Mouse (Mus musculus) heart, embryonic 15.5 days (tissue): ENCODE measurements at regions not wholly inside any gene's neighbourhood (a gene's known extent, or its start where the extent isn't known, plus 50 kb on each side); places are given as distances from the start of the nearest gene placed in this dataset.

Source experiments
- ATAC-seq: fragments of 200-750 bp; cut with Nextera tagmentation; replicated peaks from 2 replicates; pipeline ENCODE4 v1.8.0; 2017; ENCODE audit warnings: low read depth, moderate TSS enrichment; ENCODE audit not compliant: insufficient number of reproducible peaks, insufficient read depth, low FRiP score
- H3K27ac ChIP-seq: fragments of 300-500 bp; sonication (generic); 2 replicates; pipeline ENCODE4 v1.5.1; 2015; ENCODE audit warnings: mild to moderate bottlenecking, inconsistent platforms
- H3K27me3 ChIP-seq: fragments of 300-500 bp; sonication (generic); 2 replicates; pipeline ENCODE4 v1.6.1; 2015; ENCODE audit warnings: inconsistent platforms
- H3K36me3 ChIP-seq: fragments of 300-500 bp; sonication (generic); 2 replicates; pipeline ENCODE4 v1.6.1; 2015; ENCODE audit warnings: mild to moderate bottlenecking, inconsistent platforms
- H3K4me1 ChIP-seq: fragments of 300-500 bp; sonication (generic); replicated peaks from 2 replicates; pipeline ENCODE4 v1.6.1; 2015; ENCODE audit warnings: inconsistent platforms
- H3K4me2 ChIP-seq: fragments of 300-500 bp; sonication (generic); 2 replicates; pipeline ENCODE4 v1.6.1; 2015; ENCODE audit warnings: inconsistent platforms, mild to moderate bottlenecking, moderate library complexity
- H3K4me3 ChIP-seq: fragments of 300-500 bp; sonication (generic); 2 replicates; pipeline ENCODE4 v1.5.1; 2015; ENCODE audit warnings: mild to moderate bottlenecking, inconsistent platforms
- H3K9ac ChIP-seq: fragments of 300-500 bp; sonication (generic); 2 replicates; pipeline ENCODE4 v1.6.1; 2015; ENCODE audit warnings: mild to moderate bottlenecking, inconsistent platforms
- H3K9me3 ChIP-seq: fragments of 300-500 bp; sonication (generic); replicated peaks from 2 replicates; pipeline ENCODE4 v1.6.1; 2016; ENCODE audit warnings: inconsistent platforms
- WGBS: fragments of 180-500 bp; shearing (Covaris S2); methylation state at CpG from one replicate; pipeline ENCODE4 v1.1.7; 2015; ENCODE audit warnings: mixed read lengths; 5-methylcytosine and 5-hydroxymethylcytosine counted together

DNA sequence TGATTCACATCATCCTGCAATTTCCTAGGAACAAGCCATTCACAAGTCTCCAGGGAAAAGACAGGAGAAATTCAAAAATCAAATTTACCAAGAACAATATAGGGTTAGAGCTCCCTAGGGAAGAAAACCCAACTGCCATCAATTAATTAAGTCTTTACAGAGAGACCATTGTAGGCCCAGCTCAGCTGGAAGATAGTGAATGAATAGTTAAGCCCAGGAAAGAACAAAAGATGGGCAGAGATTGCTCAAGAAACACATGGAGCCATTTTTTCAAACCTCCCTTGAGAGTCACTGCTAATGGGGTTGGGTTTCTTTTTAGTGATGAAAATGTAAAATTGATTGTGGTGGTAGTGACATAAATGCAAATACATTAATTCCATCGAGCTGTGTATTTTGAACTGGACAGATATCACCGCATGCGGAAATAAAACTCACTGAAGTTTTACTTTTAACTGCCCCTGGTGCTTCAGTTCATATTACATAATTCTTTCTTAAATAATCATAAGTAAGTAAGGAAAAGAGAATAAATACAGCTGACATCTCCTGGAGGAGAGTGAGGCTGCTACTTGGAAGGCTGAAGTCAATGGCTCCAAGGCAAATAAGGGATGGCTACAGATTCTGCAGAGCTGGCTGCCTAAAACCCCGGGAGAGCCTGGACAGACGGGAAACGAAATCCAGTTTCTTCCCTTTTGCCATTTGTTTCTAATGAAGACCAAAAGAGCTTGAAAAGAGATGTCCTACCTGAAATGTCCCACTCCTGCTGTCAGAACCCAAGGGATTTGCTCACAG, 106.5 kb downstream of the Fzd1 start:
- no peak overlapping the region for H3K4me3 ChIP-seq
- H3K4me1 ChIP-seq: no peaks in the 10 kb centered on the region
- H3K27ac ChIP-seq: no peak overlapping the region
- H3K4me2 ChIP-seq: no peak overlapping the region
- no peaks in the 10 kb centered on the region for H3K9me3 ChIP-seq
- H3K36me3 ChIP-seq: no peaks in the 10 kb centered on the region
- no peak for ATAC-seq
- H3K27me3 ChIP-seq: no peaks in the 10 kb centered on the region
- WGBS: 73% methylated on average over 6 of the region's 6 CpGs
- no peak overlapping the region for H3K9ac ChIP-seq

- Histone ChIP-seq H3K4me3 (no peak overlapping the region), H3K9me3 (no peaks in the 10 kb centered on the region), H3K9ac (no peak overlapping the region), H3K27me3 (no peaks in the 10 kb centered on the region), H3K36me3 (no peaks in the 10 kb centered on the region), H3K4me1 (no peaks in the 10 kb centered on the region), H3K27ac (no peak overlapping the region), H3K4me2 (no peak overlapping the region)
- 80% methylated on average over 3 of the region's 3 CpGs for WGBS
- no peak for ATAC-seq
Measured at GRCm38 (mm10) chr5:4650709-4651108, 107.1 kb downstream of the Fzd1 start.

- no peaks in the 10 kb centered on the region for H3K27me3 ChIP-seq
- WGBS: 55% methylated on average over 6 of the region's 6 CpGs
- no peak overlapping the region for H3K9ac ChIP-seq
- no peak for ATAC-seq
- H3K36me3 ChIP-seq: no peaks in the 10 kb centered on the region
- no peak overlapping the region for H3K4me3 ChIP-seq
- no peak overlapping the region for H3K4me2 ChIP-seq
- H3K4me1 ChIP-seq: no peaks in the 10 kb centered on the region
- H3K9me3 ChIP-seq: no peaks in the 10 kb centered on the region
- no peak overlapping the region for H3K27ac ChIP-seq
Measured at GRCm38 (mm10) chr5:4649858-4650556, 107.8 kb downstream of the Fzd1 start.

DNA sequence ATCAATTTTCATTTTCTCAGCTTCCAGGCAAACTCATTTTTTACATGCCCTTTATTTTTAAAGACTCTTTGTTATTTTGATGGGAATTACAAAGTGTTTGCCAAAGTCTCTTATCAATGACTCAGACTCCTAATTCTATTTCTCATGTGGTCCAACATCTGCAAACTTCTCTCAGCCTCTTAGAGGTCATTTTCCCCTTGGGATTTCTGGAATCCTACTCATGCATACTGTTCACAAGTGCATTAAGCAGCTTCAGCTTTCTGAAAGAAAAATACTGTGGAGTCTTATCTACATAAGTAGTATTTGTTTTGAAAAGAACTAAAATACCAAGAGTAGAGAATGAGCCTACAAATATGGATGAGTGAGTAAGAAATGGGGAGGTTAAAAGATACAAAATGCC, 116.8 kb downstream of the Fzd1 start:
- Histone ChIP-seq H3K36me3 (no peaks in the 10 kb centered on the region), H3K4me3 (no peak overlapping the region), H3K27ac (no peak overlapping the region), H3K4me2 (no peak overlapping the region), H3K4me1 (no peaks in the 10 kb centered on the region), H3K9ac (no peak overlapping the region), H3K27me3 (no peaks in the 10 kb centered on the region), H3K9me3 (no peaks in the 10 kb centered on the region)
- no peak for ATAC-seq

DNA sequence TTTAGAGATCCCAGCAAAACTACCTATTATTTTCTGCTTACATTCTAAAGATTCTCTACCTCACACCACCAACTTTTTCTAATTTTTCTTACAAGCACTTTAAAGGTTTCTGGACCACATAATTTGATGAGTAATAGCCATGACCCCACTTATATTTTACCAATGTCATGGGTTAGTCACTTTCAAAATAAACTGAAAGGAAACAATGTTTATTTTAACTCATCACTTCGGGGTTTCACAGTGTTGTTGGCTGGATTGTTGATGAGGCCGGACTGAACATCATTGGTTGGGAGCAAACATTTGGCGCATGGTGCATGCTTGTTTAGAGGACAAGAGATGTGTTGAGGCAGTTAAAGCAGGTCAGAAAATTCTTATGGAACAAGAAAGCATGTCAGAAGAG, 124.1 kb downstream of the Fzd1 start:
- H3K27ac ChIP-seq: no peak overlapping the region
- no peak overlapping the region for H3K9ac ChIP-seq
- no peak overlapping the region for H3K4me2 ChIP-seq
- no peak for ATAC-seq
- no peaks in the 10 kb centered on the region for H3K4me1 ChIP-seq
- 69% methylated on average over 3 of the region's 3 CpGs for WGBS
- no peak overlapping the region for H3K4me3 ChIP-seq
- no peaks in the 10 kb centered on the region for H3K36me3 ChIP-seq
- H3K9me3 ChIP-seq: no peaks in the 10 kb centered on the region
- H3K27me3 ChIP-seq: no peaks in the 10 kb centered on the region

- Histone ChIP-seq H3K4me2 (no peak overlapping the region), H3K4me3 (no peak overlapping the region), H3K9me3 (no peaks in the 10 kb centered on the region), H3K4me1 (no peaks in the 10 kb centered on the region), H3K9ac (no peak overlapping the region), H3K36me3 (no peaks in the 10 kb centered on the region), H3K27ac (no peak overlapping the region), H3K27me3 (no peaks in the 10 kb centered on the region)
- 85% methylated on average over 6 of the region's 6 CpGs for WGBS
- no peak for ATAC-seq
Measured at GRCm38 (mm10) chr5:4625206-4625605, 132.6 kb downstream of the Fzd1 start.

DNA sequence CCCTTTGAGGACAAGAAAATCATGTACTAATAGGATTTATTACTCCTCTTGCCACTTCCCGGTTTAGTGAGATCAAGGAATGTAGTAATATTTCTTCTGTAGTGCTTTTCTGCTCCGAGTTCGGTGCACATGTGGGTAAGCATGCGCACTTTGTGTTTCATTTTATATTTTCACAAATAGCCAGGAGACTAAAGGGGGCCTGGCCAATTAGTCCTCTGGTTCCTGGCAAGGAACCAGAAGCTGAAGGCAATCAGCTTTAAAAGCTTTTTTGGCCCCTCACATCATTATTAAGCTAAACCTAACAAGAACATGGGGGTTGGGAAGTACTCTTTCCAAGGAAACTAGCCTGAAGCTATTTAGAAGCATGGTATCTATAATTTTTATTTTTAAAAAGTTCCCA, 134.2 kb downstream of the Fzd1 start:
- Histone ChIP-seq H3K4me1 (no peaks in the 10 kb centered on the region), H3K4me3 (no peak overlapping the region), H3K9me3 (no peaks in the 10 kb centered on the region), H3K4me2 (no peak overlapping the region), H3K36me3 (no peaks in the 10 kb centered on the region), H3K9ac (no peak overlapping the region), H3K27me3 (no peaks in the 10 kb centered on the region), H3K27ac (no peak overlapping the region)
- no peak for ATAC-seq
- 72% methylated on average over 4 of the region's 4 CpGs for WGBS

- Histone ChIP-seq H3K4me2 (no peak overlapping the region), H3K27me3 (no peaks in the 10 kb centered on the region), H3K36me3 (no peaks in the 10 kb centered on the region), H3K9me3 (no peaks in the 10 kb centered on the region), H3K4me1 (no peaks in the 10 kb centered on the region), H3K9ac (no peak overlapping the region), H3K4me3 (no peak overlapping the region), H3K27ac (no peak overlapping the region)
- no peak for ATAC-seq
- WGBS: 79% methylated on average over 4 of the region's 4 CpGs
Measured at GRCm38 (mm10) chr5:4620513-4621210, 137.2 kb downstream of the Fzd1 start.

GRCm38 (mm10) chr5:4615233-4615632, 142.6 kb downstream of the Fzd1 start:
- Histone ChIP-seq H3K9ac (no peak overlapping the region), H3K36me3 (no peaks in the 10 kb centered on the region), H3K4me1 (no peaks in the 10 kb centered on the region), H3K27me3 (no peaks in the 10 kb centered on the region), H3K9me3 (no peaks in the 10 kb centered on the region), H3K4me2 (no peak overlapping the region), H3K27ac (no peak overlapping the region), H3K4me3 (no peak overlapping the region)
- no peak for ATAC-seq
- 77% methylated on average over 2 of the region's 2 CpGs for WGBS

GRCm38 (mm10) chr5:4597471-4597870, 160.4 kb downstream of the Fzd1 start:
- no peak for ATAC-seq
- WGBS: 83% methylated on average over 3 of the region's 3 CpGs
- no peaks in the 10 kb centered on the region for H3K9me3 ChIP-seq
- H3K27ac ChIP-seq: no peak overlapping the region
- H3K36me3 ChIP-seq: no peaks in the 10 kb centered on the region
- no peak overlapping the region for H3K4me2 ChIP-seq
- no peak overlapping the region for H3K9ac ChIP-seq
- H3K27me3 ChIP-seq: no peaks in the 10 kb centered on the region
- no peaks in the 10 kb centered on the region for H3K4me1 ChIP-seq
- no peak overlapping the region for H3K4me3 ChIP-seq

GRCm38 (mm10) chr5:4595010-4595409, 162.8 kb downstream of the Fzd1 start:
- no peak for ATAC-seq
- H3K4me1 ChIP-seq: no peaks in the 10 kb centered on the region
- WGBS: 52% methylated on average over 2 of the region's 2 CpGs

More at GRCm38 (mm10) chr5:4595010-4595409, 162.8 kb downstream of the Fzd1 start:
- Histone ChIP-seq H3K27ac (no peak overlapping the region), H3K9ac (no peak overlapping the region), H3K4me2 (no peak overlapping the region), H3K4me3 (no peak overlapping the region), H3K27me3 (no peaks in the 10 kb centered on the region), H3K9me3 (no peaks in the 10 kb centered on the region), H3K36me3 (no peaks in the 10 kb centered on the region)
